Mouse (Mus musculus) liver, embryonic 14.5 days (tissue): Measurements from ENCODE around the gene Rufy3. TPM values are rescaled to one million over a fixed set of nuclear protein-coding genes. Genes with fewer than 3 reads are reported as not detected.

Experiments
- ATAC-seq: fragments of 200-750 bp; cut with Nextera tagmentation; 2 replicates; pipeline ENCODE4 v1.8.0; 2017; ENCODE audit warnings: moderate number of reproducible peaks, mild to moderate bottlenecking, moderate library complexity; ENCODE audit not compliant: insufficient read depth
- DNase-seq, 3 experiments: peaks; one replicate each; pipeline ENCODE4 v3.0.0-alpha.2; 2012 to 2013; ENCODE audit warnings: low read depth in 3 of 3, low spot score in 3 of 3
- H3K27ac ChIP-seq: fragments of 300-500 bp; sonication (generic); 2 replicates; pipeline ENCODE4 v1.5.1; 2014; ENCODE audit warnings: moderate library complexity, mild to moderate bottlenecking, control low read depth, inconsistent platforms
- H3K27me3 ChIP-seq: fragments of 300-500 bp; sonication (generic); 2 replicates; pipeline ENCODE4 v1.6.1; 2014; ENCODE audit warnings: mild to moderate bottlenecking, low read length, moderate library complexity; ENCODE audit not compliant: control insufficient read depth, insufficient read depth
- H3K36me3 ChIP-seq: fragments of 300-500 bp; sonication (generic); replicated peaks from 2 replicates; pipeline ENCODE4 v1.6.1; 2014; ENCODE audit warnings: low read depth; ENCODE audit not compliant: control insufficient read depth, insufficient read depth
- H3K4me1 ChIP-seq, 2 experiments: fragments of 200-500 bp in 1 of 2; fragments of 300-500 bp in 1 of 2; sonication (generic) in 1 of 2; replicated peaks; 2 replicates each; pipeline ENCODE4 v1.6.1; 2012 to 2014; ENCODE audit warnings: antibody characterized with exemption in 1 of 2, inconsistent platforms in 1 of 2, low read length in 1 of 2; ENCODE audit not compliant: control insufficient read depth in 2 of 2, insufficient read depth in 2 of 2
- H3K4me2 ChIP-seq: fragments of 300-500 bp; sonication (generic); 2 replicates; pipeline ENCODE4 v1.6.1; 2014; ENCODE audit warnings: low read depth, mild to moderate bottlenecking, control low read depth, moderate library complexity
- H3K4me3 ChIP-seq, 2 experiments: fragments of 200-500 bp in 1 of 2; fragments of 300-500 bp in 1 of 2; sonication (generic) in 1 of 2; 2 replicates each; pipeline ENCODE4 v1.5.1; 2012 to 2014; ENCODE audit warnings: low read depth in 2 of 2, low read length in 2 of 2, mild to moderate bottlenecking in 2 of 2, control low read depth in 1 of 2, inconsistent platforms in 1 of 2, moderate library complexity in 1 of 2; ENCODE audit not compliant: insufficient read depth in 1 of 2
- H3K9ac ChIP-seq: fragments of 300-500 bp; sonication (generic); replicated peaks from 2 replicates; pipeline ENCODE4 v1.6.1; 2014; ENCODE audit warnings: mild to moderate bottlenecking, control low read depth, moderate library complexity
- H3K9me3 ChIP-seq: fragments of 300-500 bp; sonication (generic); 2 replicates; pipeline ENCODE4 v1.6.1; 2016; ENCODE audit warnings: low read length, mixed read lengths; ENCODE audit not compliant: control insufficient read depth
- CTCF ChIP-seq: IDR thresholded peaks from 2 replicates; pipeline ENCODE4 v1.5.1; 2016; ENCODE audit warnings: antibody characterized with exemption, low read depth, control low read depth
- EP300 ChIP-seq: IDR thresholded peaks from 2 replicates; pipeline ENCODE4 v1.6.1; 2016; ENCODE audit warnings: antibody characterized with exemption, low read depth
- WGBS: fragments of 180-500 bp; shearing (Covaris S2); extraction: QIAGEN DNeasy Blood & Tissue Kit; methylation state at CpG from one replicate; pipeline ENCODE4 v1.1.7; 2014; ENCODE audit not compliant: insufficient replicate concordance; 5-methylcytosine and 5-hydroxymethylcytosine counted together
- polyA plus RNA-seq, 2 experiments: library from polyadenylated mRNA; depleted of rRNA in 1 of 2; stranded (reverse) in 1 of 2; unstranded in 1 of 2; fragments of >200 nt; fragmentation: Nextera tagmentation in 1 of 2; extraction: Ambion mirVana in 1 of 2; gene quantifications; 2 replicates each; pipeline versions ENCODE4 v1.2.1 to v1.2.3; 2012 to 2014

The Rufy3 gene
- polyA plus RNA-seq (2012; rRNA removed) (2.8 and 4.1 TPM in 2 replicates), polyA plus RNA-seq (2014; fragmentation: Nextera tagmentation; extraction: Ambion mirVana) (2.9 and 3.5 TPM in 2 replicates)

DNA sequence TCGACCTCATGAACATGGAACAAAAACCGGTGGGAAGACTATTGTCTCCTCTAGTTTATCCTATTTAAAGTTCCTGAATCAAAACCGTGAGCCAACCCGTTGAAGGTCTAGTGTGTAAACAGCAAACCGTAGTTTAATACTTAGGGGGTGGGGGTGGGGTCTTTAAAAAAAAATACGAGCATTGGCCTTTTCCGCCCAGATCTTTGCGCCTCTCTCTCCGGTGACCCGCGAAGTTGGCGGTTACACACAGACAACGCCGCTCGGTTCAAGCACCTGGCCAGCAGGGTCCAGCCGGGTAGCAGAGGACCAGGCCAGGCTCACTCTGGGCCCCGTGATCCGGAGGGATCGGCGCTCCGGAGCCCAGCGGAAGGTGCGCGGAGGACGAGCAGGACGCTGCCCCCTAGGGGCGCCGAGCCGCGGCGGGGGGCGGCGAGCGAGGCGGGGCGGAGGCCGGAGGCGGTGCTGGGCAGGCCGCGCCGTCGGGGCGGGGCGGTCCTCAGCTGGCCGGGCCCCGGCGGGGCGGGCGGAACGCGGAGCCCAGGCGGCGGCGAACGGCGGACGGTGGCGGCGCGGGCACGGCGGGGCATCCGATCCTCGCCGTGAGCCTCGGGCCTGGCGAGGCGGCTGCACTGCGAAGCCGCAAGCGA, at the start of gene Rufy3:
Rufy3 (plus strand) TSS at position 540 of the 647 bp plus-strand sequence.
- H3K4me1 ChIP-seq: peaks cover 6 to 10% of the 10 kb centered on the region in 2 experiments
- ATAC-seq (peak; percentile 86), DNase-seq (peak; percentile 53 to 60 (median 57))
- H3K27me3 ChIP-seq: peaks cover 5% of the 10 kb centered on the region; the same call in 1 of the 2 replicates
- no peaks in the 10 kb centered on the region for H3K36me3 ChIP-seq
- under 1% methylated on average over 70 of the region's 71 CpGs for WGBS
- H3K4me3 ChIP-seq: peak within 1 kb of the TSS; percentile 58 to 77
- TF ChIP-seq EP300 (no peak), CTCF (peak; percentile 57)
- H3K4me2 ChIP-seq: peak within 1 kb of the TSS; percentile 84
- no peaks in the 10 kb centered on the region for H3K9me3 ChIP-seq
- peak within 1 kb of the TSS; percentile 19 for H3K27ac ChIP-seq
- H3K9ac ChIP-seq: peak within 1 kb of the TSS; percentile 70

- 4% methylated on average over 2 of the region's 2 CpGs for WGBS
- H3K4me3 ChIP-seq: no peak overlapping the region
- H3K36me3 ChIP-seq: no peaks in the 10 kb centered on the region
- no peaks in the 10 kb centered on the region for H3K9me3 ChIP-seq
- DNase-seq (peak; percentile 10 to 19 (median 14)), ATAC-seq (no peak)
- no peak overlapping the region for H3K27ac ChIP-seq
- TF ChIP-seq EP300 (no peak), CTCF (peak; percentile 62; the same call in 1 of the 2 replicates)
- H3K9ac ChIP-seq: no peak overlapping the region
- H3K27me3 ChIP-seq: no peaks in the 10 kb centered on the region
- H3K4me2 ChIP-seq: no peak overlapping the region
- no peaks in the 10 kb centered on the region for H3K4me1 ChIP-seq
Measured at GRCm38 (mm10) chr5:88519232-88519631, 45.6 kb upstream of the Rufy3 start.

GRCm38 (mm10) chr5:88527657-88528056, 37.2 kb upstream of the Rufy3 start, which contains the start of gene Jchain:
Gene Jchain (minus strand): TSS chr5:88527891.
- no peaks in the 10 kb centered on the region for H3K9me3 ChIP-seq
- 57% methylated on average over 3 of the region's 3 CpGs for WGBS
- H3K4me1 ChIP-seq: no peaks in the 10 kb centered on the region
- TF ChIP-seq CTCF: no peak
- no peak for TF ChIP-seq EP300
- no peaks in the 10 kb centered on the region for H3K36me3 ChIP-seq
- H3K27me3 ChIP-seq: no peaks in the 10 kb centered on the region
- H3K9ac ChIP-seq: no peak within 1 kb of the TSS
- DNase-seq: no peak
- no peak for ATAC-seq
- H3K4me3 ChIP-seq: no peak within 1 kb of the TSS
- no peak within 1 kb of the TSS for H3K4me2 ChIP-seq
- no peak within 1 kb of the TSS for H3K27ac ChIP-seq

DNA sequence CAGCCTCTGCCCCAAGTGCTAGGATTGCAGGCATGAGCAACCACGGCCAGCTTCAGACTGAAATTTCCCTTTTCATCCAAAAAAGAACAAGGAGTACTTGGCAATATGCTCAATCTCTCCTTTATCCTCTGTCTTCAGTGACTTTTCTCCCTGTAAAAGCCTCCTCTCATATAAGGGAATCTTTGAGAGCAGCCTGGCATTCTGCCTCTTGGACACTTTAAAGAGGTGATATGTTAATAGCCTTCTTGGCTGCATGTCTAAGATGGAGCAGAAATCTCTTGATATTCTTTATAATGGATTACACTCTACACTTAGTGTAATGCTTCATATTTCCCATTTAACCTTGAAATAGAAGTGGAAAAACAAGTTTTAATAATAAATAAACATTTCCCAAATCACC, 33.9 kb upstream of the Rufy3 start:
- no peaks in the 10 kb centered on the region for H3K36me3 ChIP-seq
- 31% methylated on average over 1 of the region's 1 CpGs for WGBS
- H3K9me3 ChIP-seq: no peaks in the 10 kb centered on the region
- TF ChIP-seq CTCF (no peak), EP300 (no peak)
- ATAC-seq (no peak), DNase-seq (no peak)
- no peaks in the 10 kb centered on the region for H3K4me1 ChIP-seq
- H3K4me2 ChIP-seq: no peak overlapping the region
- no peak overlapping the region for H3K4me3 ChIP-seq
- H3K9ac ChIP-seq: no peak overlapping the region
- no peaks in the 10 kb centered on the region for H3K27me3 ChIP-seq
- no peak overlapping the region for H3K27ac ChIP-seq

- H3K4me1 ChIP-seq: no peaks in the 10 kb centered on the region
- no peak for TF ChIP-seq CTCF
- TF ChIP-seq EP300: no peak
- no peaks in the 10 kb centered on the region for H3K27me3 ChIP-seq
- H3K9ac ChIP-seq: no peak overlapping the region
- no peaks in the 10 kb centered on the region for H3K9me3 ChIP-seq
- H3K4me3 ChIP-seq: no peak overlapping the region
- ATAC-seq (no peak), DNase-seq (no peak)
- no peak overlapping the region for H3K27ac ChIP-seq
- H3K4me2 ChIP-seq: no peak overlapping the region
- WGBS: 62% methylated on average over 3 of the region's 3 CpGs
- no peaks in the 10 kb centered on the region for H3K36me3 ChIP-seq
Measured at GRCm38 (mm10) chr5:88534697-88535096, 30.1 kb upstream of the Rufy3 start.
